Mouse (Mus musculus) urinary bladder, postnatal 25 days (tissue): Measurements from ENCODE around the gene Nkain1.

Experiments used
- DNase-seq: peaks from one replicate; pipeline ENCODE4 v3.0.0; 2022; ENCODE audit warnings: low spot score

The Nkain1 gene

GRCm38 (mm10) chr4:130574048-130574413, at the start of gene Nkain1:
Gene Nkain1, minus strand, starts transcription at chr4:130574173.
- DNase-seq, result peak; percentile 16

GRCm38 (mm10) chr4:130578734-130579274, 4.8 kb upstream of the Nkain1 start:
- no peak for DNase-seq

DNA sequence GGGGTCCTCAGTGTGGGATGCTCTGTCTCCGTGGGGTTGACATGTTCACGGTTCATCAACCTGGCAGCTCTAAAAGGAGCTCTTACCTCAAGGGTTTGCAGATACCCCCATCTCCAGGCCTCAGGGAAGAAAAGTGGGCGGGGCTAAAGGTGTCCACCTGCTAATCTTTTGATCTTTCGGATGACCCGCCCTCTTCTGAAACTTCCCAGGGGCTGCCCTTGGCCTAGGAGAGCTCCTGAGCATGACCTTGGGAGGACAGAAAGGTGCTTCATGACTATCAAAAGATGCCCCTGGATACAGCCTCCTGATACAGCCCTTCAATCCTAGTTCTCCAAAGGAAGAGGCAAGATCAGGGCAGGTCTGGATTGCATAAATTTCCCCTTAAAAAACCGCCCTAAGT, 3.1 kb upstream of the Nkain1 start:
- no peak for DNase-seq

GRCm38 (mm10) chr4:130576247-130576931, 2.4 kb upstream of the Nkain1 start:
- DNase-seq, result peak; percentile 11

GRCm38 (mm10) chr4:130575533-130575932, 1.6 kb upstream of the Nkain1 start:
- DNase-seq, result no peak

- DNase-seq, result no peak
Measured at GRCm38 (mm10) chr4:130574861-130575460, 988 bp upstream of the Nkain1 start.

GRCm38 (mm10) chr4:130573351-130574047, 474 bp downstream of the Nkain1 start:
- peak; percentile 9 for DNase-seq

DNA sequence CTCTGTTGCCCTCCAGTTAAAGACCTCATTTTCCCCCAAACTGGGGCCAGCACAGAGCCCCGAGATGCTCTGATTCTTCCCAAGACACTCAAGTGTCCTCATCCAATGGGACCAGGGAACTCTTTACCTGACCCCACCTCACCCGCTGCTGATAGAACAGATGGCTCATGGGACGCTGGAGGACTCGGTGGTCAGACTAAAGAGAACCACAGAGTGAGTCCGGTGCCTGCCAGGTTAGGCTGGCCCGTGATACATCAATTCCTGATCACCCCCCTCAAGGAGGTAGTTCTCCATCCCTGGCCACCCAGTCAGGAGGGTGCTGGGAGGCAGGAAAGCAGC, 992 bp downstream of the Nkain1 start:
- DNase-seq, result no peak

DNA sequence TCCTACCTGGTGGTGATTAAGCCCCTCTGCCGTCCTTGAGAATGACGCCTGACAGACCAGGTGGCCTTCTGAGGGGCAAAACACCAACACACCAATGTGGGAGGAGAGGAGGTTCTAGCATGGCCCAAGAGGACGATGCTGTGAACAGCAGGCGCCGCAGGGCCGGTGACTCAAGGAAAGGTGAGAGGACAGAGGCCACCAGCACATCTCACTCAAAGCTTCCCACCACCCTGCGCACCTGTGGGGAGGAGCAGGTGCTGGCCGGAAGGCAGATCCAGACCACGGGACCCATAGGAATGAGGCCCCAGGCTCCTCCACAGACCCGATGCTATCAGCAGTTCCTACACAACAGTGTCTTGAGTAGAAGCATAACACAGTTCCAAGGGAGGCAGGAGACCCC, 1.4 kb downstream of the Nkain1 start:
- DNase-seq, result no peak

DNA sequence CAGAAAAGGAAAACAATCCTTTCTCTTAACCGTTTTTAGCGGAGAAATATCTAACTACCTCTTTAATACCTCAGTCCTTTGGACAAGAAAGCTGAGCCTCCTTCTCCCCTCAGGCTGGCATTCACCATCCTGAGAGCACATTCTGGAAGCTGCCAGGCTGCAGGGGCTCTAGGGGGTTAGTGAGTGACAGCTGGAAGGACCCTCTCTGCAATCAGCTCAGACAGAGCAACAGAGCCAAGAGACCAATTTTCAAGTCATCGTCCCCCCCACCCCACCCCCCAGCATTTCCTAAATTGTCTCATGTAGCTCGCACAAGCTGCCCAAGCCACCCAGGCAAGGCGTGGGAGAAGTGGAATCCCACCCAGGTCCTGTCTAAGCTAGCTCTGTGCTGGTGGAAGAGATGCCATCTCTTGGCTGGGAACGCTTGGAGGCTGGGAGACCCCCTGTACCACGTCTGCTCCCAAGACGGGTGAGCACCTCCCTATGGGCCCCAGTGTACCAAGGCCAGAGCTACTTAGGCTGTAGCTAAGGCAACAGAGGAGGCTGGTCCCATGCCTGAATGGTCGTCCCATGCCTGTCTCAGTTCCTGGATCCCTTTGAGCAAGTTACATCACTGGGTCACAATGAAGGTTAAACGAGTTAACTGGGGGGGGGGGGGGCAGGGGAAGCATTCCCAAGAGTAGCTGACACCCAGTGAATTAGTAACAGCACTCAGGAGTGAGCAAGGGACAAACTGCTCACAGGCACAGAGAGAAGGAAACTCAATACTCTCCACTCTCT, 2.8 kb downstream of the Nkain1 start:
- no peak for DNase-seq

DNA sequence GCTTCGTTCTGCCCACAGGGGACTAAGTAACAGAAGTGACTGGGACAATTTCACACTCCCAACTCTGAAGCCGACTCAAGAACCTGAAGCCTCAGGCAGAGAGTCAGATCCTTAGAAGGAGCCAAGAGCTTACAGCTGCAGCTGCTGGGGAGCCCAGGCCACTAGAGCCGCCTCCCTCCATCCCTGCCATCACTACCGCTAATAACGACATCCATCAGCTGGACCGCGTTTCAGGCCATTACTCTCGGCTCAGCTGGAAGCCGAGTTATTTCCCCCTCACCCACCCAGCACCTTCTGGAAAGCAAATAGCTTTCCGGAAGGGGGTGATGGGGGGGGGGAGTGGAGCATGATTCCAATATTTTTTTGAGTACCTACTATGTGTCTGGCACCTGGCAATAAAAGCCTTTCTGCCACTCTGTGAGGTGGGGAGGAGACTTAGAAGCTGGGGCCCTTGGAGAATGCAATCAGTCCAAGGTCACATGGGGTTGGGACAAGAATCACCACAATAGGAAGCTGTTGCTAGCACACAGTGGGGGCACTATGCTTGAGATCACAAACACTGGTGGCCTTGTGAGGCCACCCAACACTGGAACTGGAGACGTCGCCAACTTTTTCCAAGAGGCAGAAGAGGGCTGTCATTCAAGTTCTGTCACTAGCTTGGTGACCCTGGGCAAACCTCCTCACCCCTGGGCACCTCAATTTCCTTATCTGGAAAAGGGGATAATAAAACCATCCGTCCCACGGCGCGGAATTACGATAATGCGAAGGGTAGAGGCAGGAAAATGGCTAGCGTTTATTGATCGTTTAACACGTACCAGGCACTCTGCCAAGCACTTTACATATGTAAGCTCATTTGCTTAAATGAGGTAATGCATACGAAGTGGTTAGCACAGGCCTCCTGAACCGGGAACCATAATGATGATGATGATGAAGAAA, 5.7 kb downstream of the Nkain1 start:
- DNase-seq, result no peak

DNA sequence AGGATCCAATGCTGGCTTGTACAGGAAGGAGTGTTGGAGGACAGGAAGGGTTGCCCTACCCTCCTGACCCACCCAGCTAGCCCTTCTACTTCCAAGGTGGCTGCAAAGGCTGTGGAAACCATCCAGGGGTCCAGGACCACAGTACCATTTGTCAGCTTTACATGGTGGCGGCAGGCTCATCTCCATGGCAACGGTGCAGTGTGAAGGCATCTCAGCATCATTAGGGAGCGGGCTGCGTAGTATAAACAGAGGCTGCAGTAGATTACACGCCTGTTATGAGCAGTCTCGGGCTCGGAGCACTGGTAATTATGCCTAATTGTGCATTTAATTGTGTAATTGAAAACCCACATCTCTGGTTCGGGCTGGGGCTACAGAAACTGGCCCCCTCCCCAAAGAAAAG, 10.2 kb downstream of the Nkain1 start:
- DNase-seq, result no peak

- no peak for DNase-seq
Measured at GRCm38 (mm10) chr4:130563260-130563756, 10.7 kb downstream of the Nkain1 start.

- no peak for DNase-seq
Measured at GRCm38 (mm10) chr4:130560576-130561310, 13.2 kb downstream of the Nkain1 start.

GRCm38 (mm10) chr4:130559220-130559619, 14.8 kb downstream of the Nkain1 start:
- no peak for DNase-seq

DNA sequence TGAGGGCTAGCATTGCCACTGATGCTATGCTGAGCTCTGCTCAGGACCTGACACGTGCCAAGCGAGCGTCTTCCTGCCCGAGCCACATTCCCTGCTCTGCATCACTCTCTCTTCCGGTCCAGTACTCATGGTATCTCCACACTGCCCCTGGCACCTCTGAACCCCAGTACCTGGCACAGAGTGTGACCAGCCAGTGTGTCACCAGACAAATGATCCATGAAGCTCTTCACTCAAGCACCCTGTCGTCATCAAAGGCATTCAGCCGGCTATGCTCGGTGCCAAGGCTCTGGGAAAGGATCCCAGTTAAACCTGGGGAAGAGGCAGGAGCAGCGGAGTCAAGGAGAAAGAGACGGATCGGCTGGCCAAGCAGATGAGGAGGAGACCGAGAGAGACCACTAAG, 16.1 kb downstream of the Nkain1 start:
- no peak for DNase-seq

- DNase-seq, result no peak
Measured at GRCm38 (mm10) chr4:130556992-130557391, 17.0 kb downstream of the Nkain1 start.

- no peak for DNase-seq
Measured at GRCm38 (mm10) chr4:130556224-130556623, 17.7 kb downstream of the Nkain1 start.

DNA sequence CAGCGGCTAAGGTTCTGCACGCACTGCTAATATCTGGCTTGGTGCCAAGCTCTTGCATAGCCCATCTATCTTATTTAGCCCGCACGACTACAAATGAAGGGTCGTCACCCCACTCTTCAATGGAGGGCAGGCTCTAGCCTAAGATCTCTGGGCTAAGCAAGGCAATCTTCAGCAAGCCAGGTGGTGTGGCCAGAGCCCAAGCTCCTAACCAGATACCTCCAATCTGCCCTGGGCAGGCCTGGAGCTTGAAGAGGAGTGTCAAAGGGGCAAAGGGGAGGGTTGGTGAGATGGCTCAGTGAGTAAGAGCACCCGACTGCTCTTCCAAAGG, 20.9 kb downstream of the Nkain1 start:
- no peak for DNase-seq

- DNase-seq, result no peak
Measured at GRCm38 (mm10) chr4:130552312-130553120, 21.5 kb downstream of the Nkain1 start.
